In genomic region chr13:69445611-69446010, GRCm38 (mm10) we compare ENCODE assay signal across 22 mouse cellular contexts.
DNase-seq lines count a peak whose midpoint lies in the region; ATAC-seq lines count a peak whose summit lies in the region.
"Had no signal": no experiment of that assay in that cellular context is flagged by ENCODE, and none has a peak within 500 bp of the region (broad histone marks: within the 10 kb centered on the region; RNA-seq: fewer than 3 reads in every experiment).

No protein-coding gene starts in this region.

- H3K9ac ChIP-seq in heart, embryonic 12.5 days: no peak overlapping the region

- H3K4me3 ChIP-seq in heart, embryonic 12.5 days: no peak overlapping the region
- no peak overlapping the region for H3K4me3 ChIP-seq in heart, embryonic 10.5 days

- H3K4me2 ChIP-seq in heart, embryonic 12.5 days: no peak overlapping the region

- intact Hi-C loops in heart, postnatal 25 days (cut with DNase I): no loop called here

- H3K27ac ChIP-seq in heart, embryonic 12.5 days (ENCODE audit: poor library complexity, severe bottlenecking): no peak overlapping the region
- no peak overlapping the region for H3K27ac ChIP-seq in heart, embryonic 10.5 days

- H3K9me3 ChIP-seq in heart, embryonic 12.5 days (replicated peaks): no peaks in the 10 kb centered on the region
- H3K9me3 ChIP-seq in heart, embryonic 10.5 days: no peaks in the 10 kb centered on the region

- H3K4me1 ChIP-seq in heart, embryonic 12.5 days (replicated peaks): no peaks in the 10 kb centered on the region
- H3K4me1 ChIP-seq in heart, embryonic 10.5 days: no peaks in the 10 kb centered on the region

- no peaks in the 10 kb centered on the region for H3K27me3 ChIP-seq in heart, embryonic 12.5 days (replicated peaks)
- H3K27me3 ChIP-seq in heart, embryonic 10.5 days (ENCODE audit: insufficient read depth, poor library complexity, severe bottlenecking): no peaks in the 10 kb centered on the region
- H3K27me3 ChIP-seq: CH12.LX, Patski had no signal

- no peak for ATAC-seq in heart, embryonic 12.5 days (ENCODE audit: insufficient number of reproducible peaks, low FRiP score)
- ATAC-seq: activated CD4-positive, CD25-positive, alpha-beta regulatory T cell, adult 4 months; CD4-positive, CD25-positive, alpha-beta regulatory T cell, adult 4 months; Patski had no signal

- WGBS in heart, embryonic 12.5 days: 79% methylated on average over 4 of the region's 4 CpGs
- WGBS in heart, embryonic 10.5 days: 79% methylated on average over 4 of the region's 4 CpGs

- DNase-seq in heart, adult 11 months: peak; percentile 64
- peak; percentile 53 for DNase-seq in heart, embryonic 10.5 days (ENCODE audit: low spot score)
- DNase-seq in heart, postnatal 25 days (ENCODE audit: low spot score): no peak
- DNase-seq in testis, postnatal 10 days (ENCODE audit: low spot score): peak; percentile 25
- DNase-seq in testis, postnatal 14 days (ENCODE audit: low spot score): no peak
- DNase-seq in urinary bladder, adult 2 months (ENCODE audit: low spot score): peak; percentile 5
- DNase-seq in urinary bladder, postnatal 14 days (ENCODE audit: low spot score): no peak
- DNase-seq: adrenal gland, adult 2 months; adrenal gland, adult 8-10 months; adrenal gland, postnatal 10 days; adrenal gland, postnatal 14 days; adrenal gland, postnatal 25 days; adrenal gland, postnatal 36 days; B cell, adult 2 months; cerebellum, adult 11 months; cerebellum, adult 11-12 months had no signal

- no peaks in the 10 kb centered on the region for H3K36me3 ChIP-seq in heart, embryonic 12.5 days
- H3K36me3 ChIP-seq in heart, embryonic 10.5 days: no peaks in the 10 kb centered on the region
- H3K36me3 ChIP-seq: G1E had no signal

Comparison
In these comparisons a context has a peak if more than half of its experiments do, and no peak if none do; other contexts are left out.
1. DNase-seq: peak in heart, adult 11 months (single experiment), heart, embryonic 10.5 days (single experiment), testis, postnatal 10 days (single experiment) and urinary bladder, adult 2 months (single experiment); none in heart, postnatal 25 days (single experiment), testis, postnatal 14 days (single experiment) and urinary bladder, postnatal 14 days (single experiment).